Mouse (Mus musculus): ENCODE data around the gene Atg14.

Atg14 gene

GRCm38 (mm10) chr14:47498632-47499031 lies 71.8 kb downstream of the Atg14 start:
- DNase-seq, result no peak

GRCm38 (mm10) chr14:47497166-47497565 lies 73.3 kb downstream of the Atg14 start:
- DNase-seq, result no peak

GRCm38 (mm10) chr14:47495951-47496350 lies 74.5 kb downstream of the Atg14 start:
- no peak for DNase-seq

GRCm38 (mm10) chr14:47493592-47494361 lies 76.7 kb downstream of the Atg14 start:
- no peak for DNase-seq

Data from cerebellum, adult 8-10 months (tissue).